Mouse (Mus musculus) heart, embryonic 14.5 days (tissue): ENCODE results near the gene Vwa8. TPM values are rescaled to one million over a fixed set of nuclear protein-coding genes. Genes with fewer than 3 reads are reported as not detected.

Experiments used
- ATAC-seq: fragments of 200-750 bp; cut with Nextera tagmentation; 2 replicates; pipeline ENCODE4 v1.8.0; 2017; ENCODE audit warnings: low read depth, moderate TSS enrichment; ENCODE audit not compliant: insufficient number of reproducible peaks, insufficient read depth, low FRiP score
- H3K27ac ChIP-seq, 2 experiments: fragments of 200-500 bp in 1 of 2; fragments of 300-500 bp in 1 of 2; sonication (generic) in 1 of 2; replicated peaks in 1 of 2; 2 replicates each; pipeline ENCODE4 v1.5.1; 2012 to 2014; ENCODE audit warnings: low read depth in 2 of 2, low read length in 2 of 2, control low read depth in 1 of 2, mild to moderate bottlenecking in 1 of 2, mixed read lengths in 1 of 2; ENCODE audit not compliant: control insufficient read depth in 1 of 2, insufficient read depth in 1 of 2
- H3K27me3 ChIP-seq: fragments of 300-500 bp; sonication (generic); 2 replicates; pipeline ENCODE4 v1.6.1; 2014; ENCODE audit warnings: mild to moderate bottlenecking, low read length, control low read depth; ENCODE audit not compliant: control insufficient read depth, insufficient read depth
- H3K36me3 ChIP-seq: fragments of 300-500 bp; sonication (generic); 2 replicates; pipeline ENCODE4 v1.6.1; 2014; ENCODE audit warnings: mild to moderate bottlenecking, control low read depth, low read length, mixed read lengths; ENCODE audit not compliant: control insufficient read depth, insufficient read depth
- H3K4me1 ChIP-seq, 2 experiments: fragments of 200-500 bp in 1 of 2; fragments of 300-500 bp in 1 of 2; sonication (generic) in 1 of 2; 2 replicates each; pipeline ENCODE4 v1.6.1; 2012 to 2014; ENCODE audit warnings: low read length in 2 of 2, control low read depth in 1 of 2, mixed read lengths in 1 of 2; ENCODE audit not compliant: control insufficient read depth in 2 of 2, insufficient read depth in 2 of 2
- H3K4me2 ChIP-seq: fragments of 300-500 bp; sonication (generic); 2 replicates; pipeline ENCODE4 v1.6.1; 2014; ENCODE audit warnings: mild to moderate bottlenecking, low read length
- H3K4me3 ChIP-seq, 2 experiments: fragments of 200-500 bp in 1 of 2; fragments of 300-500 bp in 1 of 2; sonication (generic) in 1 of 2; 2 replicates each; pipeline ENCODE4 v1.5.1; 2012 to 2014; ENCODE audit warnings: low read length in 2 of 2, mild to moderate bottlenecking in 2 of 2, control low read depth in 1 of 2, low read depth in 1 of 2, moderate library complexity in 1 of 2; ENCODE audit not compliant: control insufficient read depth in 1 of 2, insufficient read depth in 1 of 2
- H3K9ac ChIP-seq: fragments of 300-500 bp; sonication (generic); 2 replicates; pipeline ENCODE4 v1.6.1; 2014; ENCODE audit warnings: mild to moderate bottlenecking, low read length
- H3K9me3 ChIP-seq: fragments of 300-500 bp; sonication (generic); 2 replicates; pipeline ENCODE4 v1.6.1; 2016; ENCODE audit warnings: low read length, control low read depth; ENCODE audit not compliant: control insufficient read depth
- WGBS: fragments of 180-500 bp; shearing (Covaris S2); extraction: QIAGEN DNeasy Blood & Tissue Kit; methylation state at CpG from one replicate; pipeline ENCODE4 v1.1.7; 2014; 5-methylcytosine and 5-hydroxymethylcytosine counted together
- polyA plus RNA-seq: library from polyadenylated mRNA; unstranded; fragments of >200 nt; fragmentation: Nextera tagmentation; extraction: Ambion mirVana; gene quantifications from 2 replicates; pipeline ENCODE4 v1.2.1, GENCODE M21; 2014

Vwa8 gene
- polyA plus RNA-seq, 1 experiment from 2014 or later: 23.1 TPM

GRCm38 (mm10) chr14:79112050-79112449 lies 263.2 kb downstream of the Vwa8 start:
- H3K9me3 ChIP-seq: peaks cover 3% of the 10 kb centered on the region; the same call in 1 of the 2 replicates
- ATAC-seq: no peak
- WGBS: 60% methylated on average over 6 of the region's 6 CpGs
- no peaks in the 10 kb centered on the region for H3K4me1 ChIP-seq
- no peak overlapping the region for H3K27ac ChIP-seq
- no peaks in the 10 kb centered on the region for H3K36me3 ChIP-seq
- no peaks in the 10 kb centered on the region for H3K27me3 ChIP-seq
- H3K4me2 ChIP-seq: no peak overlapping the region
- no peak overlapping the region for H3K9ac ChIP-seq
- H3K4me3 ChIP-seq: no peak overlapping the region

GRCm38 (mm10) chr14:79114526-79115383 lies 265.9 kb downstream of the Vwa8 start:
- WGBS: 81% methylated on average over 11 of the region's 11 CpGs
- H3K36me3 ChIP-seq: no peaks in the 10 kb centered on the region
- H3K27me3 ChIP-seq: no peaks in the 10 kb centered on the region
- no peak overlapping the region for H3K4me3 ChIP-seq
- H3K4me1 ChIP-seq: no peaks in the 10 kb centered on the region
- no peaks in the 10 kb centered on the region for H3K9me3 ChIP-seq
- H3K9ac ChIP-seq: no peak overlapping the region
- ATAC-seq: no peak
- H3K27ac ChIP-seq: no peak overlapping the region
- H3K4me2 ChIP-seq: no peak overlapping the region

GRCm38 (mm10) chr14:79118457-79118856 lies 269.6 kb downstream of the Vwa8 start:
- H3K4me3 ChIP-seq: no peak overlapping the region
- no peak overlapping the region for H3K4me2 ChIP-seq
- ATAC-seq: no peak
- 94% methylated on average over 7 of the region's 7 CpGs for WGBS
- H3K27ac ChIP-seq: no peak overlapping the region
- peaks cover 0 to 8% of the 10 kb centered on the region in 2 experiments; a peak in 2 of 4 replicates for H3K4me1 ChIP-seq
- no peaks in the 10 kb centered on the region for H3K36me3 ChIP-seq
- H3K9ac ChIP-seq: no peak overlapping the region
- no peaks in the 10 kb centered on the region for H3K27me3 ChIP-seq
- H3K9me3 ChIP-seq: no peaks in the 10 kb centered on the region

GRCm38 (mm10) chr14:79119354-79119753 lies 270.5 kb downstream of the Vwa8 start:
- Histone ChIP-seq H3K4me2 (no peak overlapping the region), H3K27ac (no peak overlapping the region), H3K4me1 (peaks cover 0 to 15% of the 10 kb centered on the region in 2 experiments; a peak in 2 of 4 replicates), H3K36me3 (no peaks in the 10 kb centered on the region), H3K27me3 (no peaks in the 10 kb centered on the region), H3K4me3 (no peak overlapping the region), H3K9ac (no peak overlapping the region), H3K9me3 (no peaks in the 10 kb centered on the region)
- WGBS: 79% methylated on average over 9 of the region's 9 CpGs
- ATAC-seq: no peak

GRCm38 (mm10) chr14:79120681-79121080 lies 271.8 kb downstream of the Vwa8 start:
- H3K4me2 ChIP-seq: no peak overlapping the region
- no peak overlapping the region for H3K4me3 ChIP-seq
- no peaks in the 10 kb centered on the region for H3K9me3 ChIP-seq
- no peaks in the 10 kb centered on the region for H3K36me3 ChIP-seq
- no peak for ATAC-seq
- no peak overlapping the region for H3K27ac ChIP-seq
- H3K4me1 ChIP-seq: peaks cover 2 to 15% of the 10 kb centered on the region in 2 experiments; a peak in 3 of 4 replicates
- no peak overlapping the region for H3K9ac ChIP-seq
- H3K27me3 ChIP-seq: no peaks in the 10 kb centered on the region
- WGBS: 86% methylated on average over 11 of the region's 11 CpGs

- WGBS: 68% methylated on average over 8 of the region's 8 CpGs
- Histone ChIP-seq H3K9me3 (no peaks in the 10 kb centered on the region), H3K9ac (no peak overlapping the region), H3K27ac (no peak overlapping the region), H3K27me3 (no peaks in the 10 kb centered on the region), H3K4me1 (peaks cover 2 to 15% of the 10 kb centered on the region in 2 experiments; a peak in 3 of 4 replicates), H3K4me2 (no peak overlapping the region), H3K4me3 (no peak overlapping the region), H3K36me3 (no peaks in the 10 kb centered on the region)
- no peak for ATAC-seq
Observed at GRCm38 (mm10) chr14:79123466-79123865, 274.6 kb downstream of the Vwa8 start.

- no peaks in the 10 kb centered on the region for H3K36me3 ChIP-seq
- no peak for ATAC-seq
Observed at GRCm38 (mm10) chr14:79124643-79125042, 275.8 kb downstream of the Vwa8 start.

More at GRCm38 (mm10) chr14:79124643-79125042, 275.8 kb downstream of the Vwa8 start:
- Histone ChIP-seq H3K9ac (no peak overlapping the region), H3K27me3 (no peaks in the 10 kb centered on the region), H3K27ac (no peak overlapping the region), H3K9me3 (no peaks in the 10 kb centered on the region), H3K4me2 (no peak overlapping the region), H3K4me1 (peaks cover 2 to 15% of the 10 kb centered on the region in 2 experiments; a peak in 3 of 4 replicates), H3K4me3 (no peak overlapping the region)
- WGBS: 42% methylated on average over 5 of the region's 5 CpGs
